Mouse (Mus musculus): ENCODE measurements at regions not wholly inside any gene's neighbourhood (a gene's known extent, or its start where the extent isn't known, plus 50 kb on each side); places are given as distances from the start of the nearest gene placed in this dataset.
"Not testable (repeated sequence)": the region's sequence is repeated elsewhere in the genome, so short reads cannot be mapped to it uniquely, and the experiment has no call there.

DNA sequence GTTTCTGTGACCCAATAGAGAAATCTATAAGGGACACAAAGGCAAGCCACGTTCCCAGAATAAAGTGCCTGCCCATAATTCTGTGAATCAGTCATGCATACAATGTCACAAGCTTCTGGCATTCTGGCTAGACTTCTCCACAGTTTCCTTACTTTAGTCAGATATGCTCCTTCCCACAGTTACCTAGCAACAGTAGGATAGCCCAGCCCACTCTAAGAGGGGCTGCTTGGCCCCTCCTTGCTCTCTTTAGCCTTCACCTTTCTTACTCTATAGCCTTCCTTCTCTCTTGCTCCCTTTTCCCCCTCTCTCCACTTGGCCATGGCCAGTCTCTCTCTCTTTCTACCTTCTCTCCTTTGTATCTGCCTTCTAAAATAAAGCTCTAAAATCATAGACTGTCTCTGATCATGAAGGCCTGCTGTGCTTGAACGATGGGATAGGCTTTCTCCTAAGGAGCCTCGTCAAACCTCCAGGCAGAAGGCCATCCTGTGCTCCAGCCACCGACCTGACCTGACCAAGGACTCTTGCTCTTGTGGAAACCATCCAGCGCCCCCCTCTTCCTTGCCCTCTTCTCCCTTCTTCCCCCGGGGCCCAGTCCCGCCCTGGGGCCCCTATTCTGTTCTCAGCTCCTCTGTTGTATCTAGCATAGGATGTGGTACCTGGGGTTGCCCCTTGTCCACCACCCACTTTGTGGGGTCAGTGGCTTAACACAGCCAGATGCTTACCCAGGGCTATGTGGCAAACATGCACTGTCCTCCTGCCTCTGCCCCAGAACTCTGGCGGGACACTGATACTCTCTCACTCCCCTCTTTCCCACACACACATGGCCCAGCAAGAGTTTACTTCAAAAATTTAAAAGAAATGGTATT lies 1723.8 kb upstream of the Igfbp7 start:
- no peak overlapping the region for H3K27ac ChIP-seq (ENCODE audit: low read depth, low read length)
- no peak overlapping the region for H3K4me3 ChIP-seq (ENCODE audit: low read depth, low read length)
- TF ChIP-seq CTCF (IDR thresholded peaks at IDR 0.05; ENCODE audit: low read depth) = no peak
- no peaks in the 10 kb centered on the region for H3K27me3 ChIP-seq (ENCODE audit: insufficient read depth, low read length)
- 79% methylated on average over 8 of the region's 8 CpGs for WGBS
- no peaks in the 10 kb centered on the region for H3K9me3 ChIP-seq (ENCODE audit: low read length)
- no peak overlapping the region for H3K9ac ChIP-seq
- no peaks in the 10 kb centered on the region for H3K4me1 ChIP-seq (ENCODE audit: insufficient read depth)
- DNase-seq = peak; percentile 1
- no peak overlapping the region for H3K4me2 ChIP-seq (ENCODE audit: low read depth)
- no peak for ATAC-seq
- H3K36me3 ChIP-seq (ENCODE audit: insufficient read depth) = no peaks in the 10 kb centered on the region

DNA sequence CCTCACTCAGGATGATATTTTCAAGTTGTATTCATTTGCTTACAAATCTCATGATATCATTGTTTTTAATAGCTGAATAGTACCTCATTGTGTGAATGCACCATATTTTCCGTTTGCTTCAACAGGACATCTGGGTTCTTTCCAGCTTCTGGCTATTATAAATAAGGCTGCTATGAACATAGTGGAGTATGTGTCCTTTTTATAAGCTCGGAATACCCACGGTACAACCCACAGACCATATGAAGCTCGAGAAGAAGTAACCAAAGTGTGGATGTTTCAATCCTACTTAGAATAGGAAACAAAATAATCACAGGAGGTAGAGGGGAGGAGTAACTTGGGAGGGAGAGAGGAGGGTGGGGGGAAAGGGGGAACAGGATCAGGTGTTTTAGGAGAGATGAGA lies 1675.3 kb upstream of the Igfbp7 start:
- Histone ChIP-seq H3K9me3 (ENCODE audit: low read length) (no peaks in the 10 kb centered on the region), H3K36me3 (ENCODE audit: insufficient read depth) (no peaks in the 10 kb centered on the region), H3K4me1 (ENCODE audit: insufficient read depth) (no peaks in the 10 kb centered on the region), H3K4me3 (ENCODE audit: low read depth, low read length) (no peak overlapping the region), H3K4me2 (ENCODE audit: low read depth) (no peak overlapping the region), H3K9ac (no peak overlapping the region), H3K27ac (ENCODE audit: low read depth, low read length) (no peak overlapping the region), H3K27me3 (ENCODE audit: insufficient read depth, low read length) (no peaks in the 10 kb centered on the region)
- ATAC-seq (no peak), DNase-seq (no peak)
- no peak for TF ChIP-seq CTCF (IDR thresholded peaks at IDR 0.05; ENCODE audit: low read depth)
- 82% methylated on average over 4 of the region's 4 CpGs for WGBS

- not testable (repeated sequence) for ATAC-seq
These were observed 1652.0 kb upstream of the Igfbp7 start for GRCm38 (mm10) chr5:79059805-79060204.

More at GRCm38 (mm10) chr5:79059805-79060204, 1652.0 kb upstream of the Igfbp7 start:
- H3K27ac ChIP-seq (ENCODE audit: low read depth, low read length); H3K36me3 ChIP-seq (ENCODE audit: insufficient read depth); H3K4me3 ChIP-seq (ENCODE audit: low read depth, low read length); H3K9me3 ChIP-seq (ENCODE audit: low read length); H3K4me1 ChIP-seq (ENCODE audit: insufficient read depth); H3K4me2 ChIP-seq (ENCODE audit: low read depth); H3K27me3 ChIP-seq (ENCODE audit: insufficient read depth, low read length); H3K9ac ChIP-seq; DNase-seq: not testable (repeated sequence)
- 90% methylated on average over 2 of the region's 2 CpGs for WGBS

Measured in forebrain, postnatal 0 days (tissue).